Mouse (Mus musculus) mouse embryonic stem cell (cell line): ENCODE results near the gene Irs2.

Experiments used
- in situ Hi-C, 2 experiments: fragments of 300-500 bp; cut with MboI; formaldehyde crosslinking; loops; 1 replicate in 1 of 2; 3 replicates in 1 of 2; pipeline ENCODE4 v1.14.3; 2019 to 2020; ENCODE audit warnings: low sequenced_read_pairs in 2 of 2, low pct_unique_long_range_greater_than_20kb in 1 of 2, mixed read lengths in 1 of 2; ENCODE audit not compliant: unreplicated experiment in 1 of 2

Gene Irs2

GRCm38 (mm10) chr8:10995756-10996155 lies 12.5 kb downstream of the Irs2 start:
- in situ Hi-C loops, result no loop called here

GRCm38 (mm10) chr8:10994390-10994954 lies 13.8 kb downstream of the Irs2 start:
- in situ Hi-C loops, result no loop called here

- in situ Hi-C loops, result no loop called here
These were observed 14.6 kb downstream of the Irs2 start for GRCm38 (mm10) chr8:10993582-10994216.

GRCm38 (mm10) chr8:10992081-10992480 lies 16.2 kb downstream of the Irs2 start:
- in situ Hi-C loops, result no loop called here

- in situ Hi-C loops, result no loop called here
These were observed 16.9 kb downstream of the Irs2 start for GRCm38 (mm10) chr8:10991323-10991722.

- in situ Hi-C loops, result no loop called here
These were observed 17.7 kb downstream of the Irs2 start for GRCm38 (mm10) chr8:10990421-10991110.

GRCm38 (mm10) chr8:10989946-10990345 lies 18.3 kb downstream of the Irs2 start:
- in situ Hi-C loops, result no loop called here

- in situ Hi-C loops, result no loop called here
These were observed 21.6 kb downstream of the Irs2 start for GRCm38 (mm10) chr8:10986638-10987037.

- in situ Hi-C loops, result no loop called here
These were observed 23.2 kb downstream of the Irs2 start for GRCm38 (mm10) chr8:10985064-10985463.

- in situ Hi-C loops, result no loop called here
These were observed 27.4 kb downstream of the Irs2 start for GRCm38 (mm10) chr8:10980876-10981275.

GRCm38 (mm10) chr8:10979916-10980315 lies 28.3 kb downstream of the Irs2 start:
- in situ Hi-C loops, result no loop called here

- in situ Hi-C loops, result no loop called here
These were observed 29.0 kb downstream of the Irs2 start for GRCm38 (mm10) chr8:10979196-10979794.

- in situ Hi-C loops, result no loop called here
These were observed 29.9 kb downstream of the Irs2 start for GRCm38 (mm10) chr8:10978377-10978776.

- in situ Hi-C loops, result no loop called here
These were observed 30.4 kb downstream of the Irs2 start for GRCm38 (mm10) chr8:10977742-10978376.

- in situ Hi-C loops, result no loop called here
These were observed 33.6 kb downstream of the Irs2 start for GRCm38 (mm10) chr8:10974659-10975058.

GRCm38 (mm10) chr8:10974126-10974525 lies 34.1 kb downstream of the Irs2 start:
- in situ Hi-C loops, result no loop called here

GRCm38 (mm10) chr8:10972851-10973452 lies 35.3 kb downstream of the Irs2 start:
- in situ Hi-C loops, result no loop called here

GRCm38 (mm10) chr8:10971984-10972383 lies 36.3 kb downstream of the Irs2 start:
- in situ Hi-C loops, result no loop called here

GRCm38 (mm10) chr8:10971509-10971908 lies 36.7 kb downstream of the Irs2 start:
- in situ Hi-C loops, result no loop called here
